Mouse (Mus musculus): ENCODE measurements around the gene Tmem25.

- no peak for TF ChIP-seq CTCF (IDR thresholded peaks at IDR 0.05; ENCODE audit: low read depth)
- TF ChIP-seq EP300 (IDR thresholded peaks at IDR 0.05; ENCODE audit: low read depth), result no peak
Observed at GRCm38 (mm10) chr9:44804678-44805077, 5.6 kb upstream of the Tmem25 start.
